Mouse (Mus musculus): ENCODE measurements at regions not wholly inside any gene's neighbourhood (a gene's known extent, or its start where the extent isn't known, plus 50 kb on each side); places are given as distances from the start of the nearest gene placed in this dataset.

- peaks cover 17% of the 10 kb centered on the region for H3K27me3 ChIP-seq (ENCODE audit: control insufficient read depth, insufficient read depth, insufficient read length)
- no peaks in the 10 kb centered on the region for H3K36me3 ChIP-seq (ENCODE audit: control insufficient read depth, insufficient read depth)
- H3K4me3 ChIP-seq (ENCODE audit: insufficient read depth, poor library complexity, severe bottlenecking): no peak overlapping the region
- H3K79me3 ChIP-seq (ENCODE audit: low read depth): no peaks in the 10 kb centered on the region
- no peak overlapping the region for H3ac ChIP-seq (ENCODE audit: control insufficient read depth, insufficient read length, low read depth)
- TF ChIP-seq MAX (IDR thresholded peaks at IDR 0.05): no peak
- no peak for TF ChIP-seq FOSL1 (IDR thresholded peaks at IDR 0.05; ENCODE audit: insufficient read depth, low read length, poor library complexity, severe bottlenecking)
- TF ChIP-seq CTCF (IDR thresholded peaks at IDR 0.05; ENCODE audit: control insufficient read depth, insufficient read depth, insufficient read length): no peak
- TF ChIP-seq MYOD1 (IDR thresholded peaks at IDR 0.05; ENCODE audit: control insufficient read depth, insufficient read length, low read depth): no peak
- TF ChIP-seq CEBPB (IDR thresholded peaks at IDR 0.05; ENCODE audit: low read depth): no peak
- TF ChIP-seq MYOG (IDR thresholded peaks at IDR 0.05; ENCODE audit: control insufficient read depth, extremely low read depth, insufficient read length): no peak
- no peak for TF ChIP-seq USF1 (IDR thresholded peaks at IDR 0.05; ENCODE audit: low read depth)
- H3K79me2 ChIP-seq (ENCODE audit: control insufficient read depth, insufficient read depth): no peaks in the 10 kb centered on the region
These were observed 52.0 kb upstream of the Trp53i11 start for GRCm38 (mm10) chr2:93135324-93135723.

GRCm38 (mm10) chr2:93133301-93133971, 53.9 kb upstream of the Trp53i11 start:
- Histone ChIP-seq H3K79me2 (ENCODE audit: control insufficient read depth, insufficient read depth) (no peaks in the 10 kb centered on the region), H3K4me3 (ENCODE audit: insufficient read depth, poor library complexity, severe bottlenecking) (no peak overlapping the region), H3K79me3 (ENCODE audit: low read depth) (no peaks in the 10 kb centered on the region), H3ac (ENCODE audit: control insufficient read depth, insufficient read length, low read depth) (no peak overlapping the region), H3K27me3 (ENCODE audit: control insufficient read depth, insufficient read depth, insufficient read length) (peaks cover 20% of the 10 kb centered on the region), H3K36me3 (ENCODE audit: control insufficient read depth, insufficient read depth) (no peaks in the 10 kb centered on the region)
- no peak for TF ChIP-seq USF1 (IDR thresholded peaks at IDR 0.05; ENCODE audit: low read depth)
- TF ChIP-seq MAX (IDR thresholded peaks at IDR 0.05): no peak
- no peak for TF ChIP-seq CTCF (IDR thresholded peaks at IDR 0.05; ENCODE audit: control insufficient read depth, insufficient read depth, insufficient read length)
- no peak for TF ChIP-seq MYOG (IDR thresholded peaks at IDR 0.05; ENCODE audit: control insufficient read depth, extremely low read depth, insufficient read length)
- TF ChIP-seq FOSL1 (IDR thresholded peaks at IDR 0.05; ENCODE audit: insufficient read depth, low read length, poor library complexity, severe bottlenecking): no peak
- no peak for TF ChIP-seq MYOD1 (IDR thresholded peaks at IDR 0.05; ENCODE audit: control insufficient read depth, insufficient read length, low read depth)
- TF ChIP-seq CEBPB (IDR thresholded peaks at IDR 0.05; ENCODE audit: low read depth): no peak

- H3ac ChIP-seq (ENCODE audit: control insufficient read depth, insufficient read length, low read depth): no peak overlapping the region
- H3K36me3 ChIP-seq (ENCODE audit: control insufficient read depth, insufficient read depth): no peaks in the 10 kb centered on the region
- no peak for TF ChIP-seq CTCF (IDR thresholded peaks at IDR 0.05; ENCODE audit: control insufficient read depth, insufficient read depth, insufficient read length)
- TF ChIP-seq MAX (IDR thresholded peaks at IDR 0.05): no peak
- TF ChIP-seq MYOD1 (IDR thresholded peaks at IDR 0.05; ENCODE audit: control insufficient read depth, insufficient read length, low read depth): no peak
- no peak for TF ChIP-seq USF1 (IDR thresholded peaks at IDR 0.05; ENCODE audit: low read depth)
- no peak for TF ChIP-seq FOSL1 (IDR thresholded peaks at IDR 0.05; ENCODE audit: insufficient read depth, low read length, poor library complexity, severe bottlenecking)
- no peak for TF ChIP-seq CEBPB (IDR thresholded peaks at IDR 0.05; ENCODE audit: low read depth)
- TF ChIP-seq MYOG (IDR thresholded peaks at IDR 0.05; ENCODE audit: control insufficient read depth, extremely low read depth, insufficient read length): no peak
- no peaks in the 10 kb centered on the region for H3K79me2 ChIP-seq (ENCODE audit: control insufficient read depth, insufficient read depth)
- H3K27me3 ChIP-seq (ENCODE audit: control insufficient read depth, insufficient read depth, insufficient read length): peaks cover 31% of the 10 kb centered on the region
- H3K4me3 ChIP-seq (ENCODE audit: insufficient read depth, poor library complexity, severe bottlenecking): no peak overlapping the region
- no peaks in the 10 kb centered on the region for H3K79me3 ChIP-seq (ENCODE audit: low read depth)
These were observed 55.3 kb upstream of the Trp53i11 start for GRCm38 (mm10) chr2:93131825-93132623.

GRCm38 (mm10) chr2:93131236-93131635, 56.1 kb upstream of the Trp53i11 start:
- H3K4me3 ChIP-seq (ENCODE audit: insufficient read depth, poor library complexity, severe bottlenecking): no peak overlapping the region
- peaks cover 36% of the 10 kb centered on the region for H3K27me3 ChIP-seq (ENCODE audit: control insufficient read depth, insufficient read depth, insufficient read length)
- H3K36me3 ChIP-seq (ENCODE audit: control insufficient read depth, insufficient read depth): no peaks in the 10 kb centered on the region
- TF ChIP-seq CEBPB (IDR thresholded peaks at IDR 0.05; ENCODE audit: low read depth): no peak
- no peak for TF ChIP-seq MYOG (IDR thresholded peaks at IDR 0.05; ENCODE audit: control insufficient read depth, extremely low read depth, insufficient read length)
- no peak overlapping the region for H3ac ChIP-seq (ENCODE audit: control insufficient read depth, insufficient read length, low read depth)
- H3K79me3 ChIP-seq (ENCODE audit: low read depth): no peaks in the 10 kb centered on the region
- H3K79me2 ChIP-seq (ENCODE audit: control insufficient read depth, insufficient read depth): no peaks in the 10 kb centered on the region

GRCm38 (mm10) chr2:93129176-93129575, 58.2 kb upstream of the Trp53i11 start:
- Histone ChIP-seq H3K79me2 (ENCODE audit: control insufficient read depth, insufficient read depth) (no peaks in the 10 kb centered on the region), H3K36me3 (ENCODE audit: control insufficient read depth, insufficient read depth) (no peaks in the 10 kb centered on the region), H3ac (ENCODE audit: control insufficient read depth, insufficient read length, low read depth) (no peak overlapping the region), H3K4me3 (ENCODE audit: insufficient read depth, poor library complexity, severe bottlenecking) (no peak overlapping the region), H3K79me3 (ENCODE audit: low read depth) (no peaks in the 10 kb centered on the region), H3K27me3 (ENCODE audit: control insufficient read depth, insufficient read depth, insufficient read length) (peaks cover 34% of the 10 kb centered on the region)
- TF ChIP-seq MAX (IDR thresholded peaks at IDR 0.05): no peak
- TF ChIP-seq CEBPB (IDR thresholded peaks at IDR 0.05; ENCODE audit: low read depth): no peak
- no peak for TF ChIP-seq USF1 (IDR thresholded peaks at IDR 0.05; ENCODE audit: low read depth)
- TF ChIP-seq MYOD1 (IDR thresholded peaks at IDR 0.05; ENCODE audit: control insufficient read depth, insufficient read length, low read depth): no peak
- TF ChIP-seq CTCF (IDR thresholded peaks at IDR 0.05; ENCODE audit: control insufficient read depth, insufficient read depth, insufficient read length): no peak
